Mouse (Mus musculus) thymus, adult 2 months (tissue): ENCODE data around the gene Araf.

ENCODE experiments used
- CTCF ChIP-seq: fragments of 200-500 bp; IDR thresholded peaks from 2 replicates; pipeline ENCODE4 v1.5.1; 2012; ENCODE audit warnings: mild to moderate bottlenecking, control low read depth, low read length, moderate library complexity, borderline replicate concordance; ENCODE audit not compliant: control insufficient read depth, poor library complexity, insufficient read depth; ENCODE audit errors: extremely low read depth
- POLR2A ChIP-seq: fragments of 200-500 bp; IDR thresholded peaks from 2 replicates; pipeline ENCODE4 v1.6.1; 2012; ENCODE audit warnings: mild to moderate bottlenecking, low read length, control low read depth, moderate library complexity; ENCODE audit not compliant: control insufficient read depth, poor library complexity, insufficient read depth; ENCODE audit errors: extremely low read depth

DNA sequence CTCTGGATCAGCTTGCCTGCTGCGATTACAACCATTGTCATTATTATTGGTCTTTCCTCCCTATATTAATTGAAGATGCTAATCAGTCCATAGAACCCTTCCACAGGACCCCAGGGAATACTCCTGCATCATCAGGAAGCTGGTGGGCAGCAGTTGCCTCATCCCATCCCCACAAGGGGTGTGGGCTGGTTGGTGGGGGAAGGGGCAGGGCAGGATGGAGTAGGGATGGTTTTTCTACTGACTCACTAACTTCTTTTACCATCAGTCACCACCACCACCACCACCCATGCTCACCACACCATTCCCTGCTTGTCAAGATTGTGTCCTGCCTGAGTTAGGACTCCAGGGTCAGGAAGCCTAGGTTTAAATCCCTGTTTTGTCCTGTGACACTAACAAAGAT, 71.6 kb downstream of the Araf start:
- TF ChIP-seq CTCF, result no peak
- TF ChIP-seq POLR2A, result no peak
